Mouse (Mus musculus) 3T3-L1 (cell line): ENCODE results near the gene Cybc1.

ENCODE experiments used
- DNase-seq: peaks from one replicate; pipeline ENCODE4 v3.0.0-alpha.2; 2015; ENCODE audit warnings: low read depth, low spot score

Cybc1 gene

DNA sequence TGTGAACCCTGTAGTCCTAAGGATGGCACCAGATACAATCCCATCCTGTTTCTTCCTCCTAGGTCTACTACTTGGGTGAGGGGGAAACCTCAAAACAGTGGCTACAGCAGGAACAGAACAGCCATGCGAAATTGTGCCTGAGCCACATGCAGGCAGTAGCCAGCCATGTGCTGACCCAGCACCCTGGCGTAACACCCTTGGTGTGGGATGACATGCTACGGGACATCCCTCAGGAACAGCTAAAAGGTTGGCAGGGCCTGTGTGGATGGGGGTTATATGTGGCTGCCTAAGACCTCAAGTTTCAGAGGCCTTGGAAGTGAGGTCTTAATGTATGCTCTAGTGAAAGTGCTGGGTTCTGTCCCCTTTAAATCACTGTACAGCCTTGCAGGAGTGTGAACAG lies 12.3 kb downstream of the Cybc1 start:
- DNase-seq = no peak

DNA sequence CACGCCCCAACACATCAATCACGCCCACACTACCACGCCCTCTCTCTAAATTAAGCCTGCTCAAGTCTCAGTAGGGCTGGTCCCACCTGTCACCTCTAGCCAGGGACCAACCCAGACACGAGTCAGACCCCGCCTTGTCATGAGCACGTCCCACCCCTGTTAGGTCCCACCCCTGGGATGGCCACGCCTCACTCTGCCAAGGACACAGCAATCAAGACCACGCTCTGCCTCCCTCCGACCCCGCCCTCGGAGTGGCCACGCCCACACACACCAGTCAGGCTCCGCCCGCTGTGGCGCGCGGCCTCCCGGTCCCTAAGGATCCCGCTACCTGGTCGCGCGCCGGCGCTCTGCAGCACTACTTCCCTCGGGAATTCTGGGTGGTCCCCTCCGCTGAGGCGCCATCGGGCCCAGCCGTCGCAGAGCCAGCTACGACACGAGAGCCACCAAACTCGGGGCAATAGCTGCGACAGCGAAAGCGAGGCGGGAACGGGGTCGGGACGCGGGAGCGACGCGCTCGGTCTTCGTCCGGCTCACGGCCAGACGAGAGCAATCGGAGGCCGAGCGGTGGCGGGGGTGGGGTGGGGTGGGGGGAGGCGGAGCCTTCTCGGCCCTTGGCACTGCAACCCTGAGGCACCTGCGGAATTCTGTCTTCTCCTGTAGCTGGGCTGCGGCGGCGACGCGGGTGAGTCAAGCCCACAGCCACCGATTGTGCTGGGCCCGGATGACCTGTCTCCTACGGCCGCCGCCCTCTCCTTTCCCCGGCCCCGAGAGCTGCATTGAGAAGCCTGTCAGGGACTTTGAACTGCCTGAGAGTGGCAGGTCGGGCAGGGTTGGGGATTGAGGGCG lies 24.7 kb downstream of the Cybc1 start, which contains the start of the genes Hexdc and Ogfod3:
Hexdc (plus strand) TSS at position 273 of the 846 bp plus-strand sequence.
Ogfod3 (minus strand) TSS at position 551 of the 846 bp plus-strand sequence.
- DNase-seq = peak; percentile 98

DNA sequence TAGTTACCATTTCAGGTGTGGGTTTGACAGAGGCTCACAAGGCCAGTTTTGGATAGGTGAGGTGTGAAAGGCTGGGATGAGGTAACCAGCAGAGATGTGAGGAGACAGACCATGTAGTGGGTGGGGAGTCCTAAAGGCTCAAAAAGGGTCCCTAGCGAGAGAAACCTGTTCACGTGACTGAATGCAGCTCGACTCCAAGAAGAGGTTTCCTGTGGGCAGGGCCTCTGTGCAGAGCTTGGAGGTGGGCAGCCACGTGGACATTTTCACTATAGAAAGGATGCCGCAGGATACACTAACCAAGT lies 25.3 kb downstream of the Cybc1 start:
- DNase-seq = no peak

DNA sequence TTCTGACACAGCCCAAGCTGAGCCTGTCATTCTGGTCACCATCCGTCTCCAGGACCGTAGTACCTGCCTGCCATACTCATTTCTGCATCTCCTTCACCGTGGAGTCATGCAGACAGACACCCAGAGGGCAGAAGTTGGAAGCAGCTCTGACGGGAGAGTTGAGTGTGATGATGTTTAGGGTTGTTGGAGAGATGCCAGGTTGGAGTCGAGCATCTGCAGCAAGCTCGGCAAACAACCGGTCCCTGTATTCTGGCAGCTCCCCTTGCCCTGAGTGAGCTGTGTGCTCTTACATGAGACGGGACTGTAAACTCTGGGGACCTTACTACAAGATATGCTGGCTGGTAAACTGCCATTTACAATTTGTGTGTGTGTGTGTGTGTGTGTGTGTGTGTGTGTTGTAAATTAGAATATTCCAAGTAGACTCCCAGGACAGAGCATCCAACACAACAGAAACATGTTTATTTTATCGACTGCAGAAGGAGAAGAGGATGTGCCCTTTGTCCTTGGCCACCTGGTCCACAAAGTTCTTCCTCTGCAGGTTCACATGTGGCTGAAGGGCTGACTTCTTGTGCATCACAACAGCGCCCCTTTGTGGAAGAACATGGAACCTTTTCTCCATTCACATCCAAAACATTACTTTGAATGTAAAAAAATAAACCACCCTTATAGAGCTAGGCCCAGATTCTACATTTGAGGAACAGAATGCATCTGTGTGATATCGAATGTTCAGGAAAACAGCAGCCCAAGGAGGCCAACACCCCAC lies 27.5 kb downstream of the Cybc1 start:
- DNase-seq = peak; percentile 85

DNA sequence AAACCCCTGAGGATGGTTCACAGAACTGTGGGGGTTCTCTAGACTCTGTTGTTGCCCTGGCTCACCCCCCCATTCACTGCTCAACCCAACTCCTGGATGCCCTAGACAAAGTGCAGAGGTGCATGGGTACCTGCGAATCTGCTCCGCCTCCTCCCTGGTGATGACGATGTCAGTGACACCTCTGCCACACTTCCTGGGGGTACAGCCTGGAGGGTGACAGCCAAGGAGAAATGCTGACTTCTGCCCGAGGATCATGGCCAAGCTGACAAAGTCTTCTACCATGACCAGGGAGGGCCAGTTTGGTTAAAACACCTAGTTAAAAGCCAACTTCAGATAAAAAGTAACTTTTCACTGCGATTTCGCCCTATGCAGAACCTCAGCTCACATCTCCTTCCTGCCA lies 28.3 kb downstream of the Cybc1 start:
- DNase-seq = no peak

DNA sequence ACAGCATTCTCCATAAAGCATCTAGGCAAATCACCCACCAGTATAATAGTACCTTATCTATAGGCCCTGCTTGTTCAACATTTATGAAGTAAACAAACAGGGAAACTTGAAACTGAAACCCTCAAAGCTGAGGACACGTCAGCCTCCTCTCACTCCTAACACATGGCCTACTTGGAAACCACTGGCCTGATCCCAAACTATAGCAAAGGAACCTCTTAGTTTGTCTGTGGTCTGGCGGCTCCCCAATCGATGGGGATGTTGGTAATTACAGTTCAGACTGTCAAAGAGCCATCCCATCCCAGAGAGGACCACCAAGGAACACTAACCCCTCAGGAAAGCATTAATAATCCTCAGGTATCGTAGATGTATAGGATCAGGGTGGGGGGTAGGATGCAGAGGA lies 29.3 kb downstream of the Cybc1 start:
- peak; percentile 59 for DNase-seq

DNA sequence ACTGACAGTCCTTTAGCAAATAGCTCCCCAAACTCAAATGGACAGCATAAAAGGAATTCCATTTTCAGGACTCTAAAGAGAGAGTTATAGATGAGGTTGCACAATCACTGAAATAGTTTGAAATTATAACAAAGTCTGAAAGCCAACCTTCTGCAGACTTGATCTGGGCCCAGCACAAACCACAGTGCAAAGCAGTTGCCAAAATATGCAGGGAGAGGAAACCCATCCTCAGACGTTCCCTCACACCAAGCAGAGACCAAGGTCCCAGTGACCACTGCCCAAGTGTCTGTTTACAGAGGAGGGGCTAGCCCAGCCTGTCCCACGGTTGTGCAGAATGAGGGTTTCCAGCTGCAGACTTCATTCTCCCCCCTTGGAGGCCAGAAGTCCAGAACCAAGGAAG lies 30.5 kb downstream of the Cybc1 start:
- peak; percentile 35 for DNase-seq

DNA sequence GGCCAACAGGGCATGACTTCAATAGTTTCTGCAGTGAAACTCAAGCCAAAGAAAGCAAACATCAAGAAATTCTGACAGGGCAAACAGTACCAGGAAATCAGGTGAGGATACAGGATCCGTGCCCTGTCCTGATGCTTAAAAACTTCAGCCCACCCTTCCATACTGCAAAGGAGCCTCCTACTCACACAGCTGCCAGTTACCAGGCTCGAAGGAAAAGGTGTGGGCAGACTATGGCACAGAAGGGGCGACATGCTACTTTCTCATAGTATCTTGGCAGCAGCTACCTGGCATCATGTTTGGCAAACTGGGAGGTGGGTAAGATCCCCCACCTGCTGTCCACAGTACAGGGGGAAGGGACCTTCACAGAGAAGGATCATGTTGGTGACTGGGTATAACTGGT lies 35.7 kb downstream of the Cybc1 start:
- no peak for DNase-seq

DNA sequence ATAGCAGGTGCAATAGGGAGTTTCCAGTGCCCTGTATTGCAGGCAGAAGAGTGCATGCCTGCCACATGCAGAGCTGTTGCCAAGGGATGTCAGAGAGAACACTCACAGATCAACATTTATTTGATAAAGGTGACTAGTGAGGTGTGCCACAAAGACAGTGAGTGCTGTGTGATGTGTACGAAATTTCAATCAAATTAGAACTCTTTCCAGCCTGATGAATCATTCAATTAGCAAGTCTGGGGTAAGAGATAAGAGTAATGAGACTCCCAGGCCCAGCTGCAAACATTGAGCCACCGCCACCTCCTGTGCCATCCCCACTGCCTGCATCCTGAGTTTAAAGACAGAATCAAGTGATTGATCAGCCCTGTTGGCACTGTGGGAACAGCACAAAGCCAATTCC lies 36.4 kb downstream of the Cybc1 start:
- DNase-seq = no peak

DNA sequence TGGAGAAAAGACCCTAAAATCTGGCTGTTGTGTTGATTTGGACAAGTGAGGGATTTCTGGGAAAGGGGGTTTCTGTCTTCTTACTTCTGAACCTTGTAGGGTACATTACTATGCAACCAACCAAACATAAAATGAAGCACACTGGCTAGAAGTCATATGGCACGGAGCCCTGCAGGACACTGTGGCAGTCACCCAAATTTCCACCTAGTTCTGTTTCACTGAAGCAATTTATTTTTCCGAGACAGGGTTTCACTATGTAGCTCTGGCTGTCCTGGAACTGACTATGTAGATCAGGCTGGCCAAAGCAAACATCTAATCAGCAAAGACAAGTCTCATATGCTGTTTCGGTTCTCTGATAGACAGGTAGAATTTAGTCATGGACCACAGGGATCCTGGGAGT lies 39.4 kb downstream of the Cybc1 start:
- DNase-seq = no peak

DNA sequence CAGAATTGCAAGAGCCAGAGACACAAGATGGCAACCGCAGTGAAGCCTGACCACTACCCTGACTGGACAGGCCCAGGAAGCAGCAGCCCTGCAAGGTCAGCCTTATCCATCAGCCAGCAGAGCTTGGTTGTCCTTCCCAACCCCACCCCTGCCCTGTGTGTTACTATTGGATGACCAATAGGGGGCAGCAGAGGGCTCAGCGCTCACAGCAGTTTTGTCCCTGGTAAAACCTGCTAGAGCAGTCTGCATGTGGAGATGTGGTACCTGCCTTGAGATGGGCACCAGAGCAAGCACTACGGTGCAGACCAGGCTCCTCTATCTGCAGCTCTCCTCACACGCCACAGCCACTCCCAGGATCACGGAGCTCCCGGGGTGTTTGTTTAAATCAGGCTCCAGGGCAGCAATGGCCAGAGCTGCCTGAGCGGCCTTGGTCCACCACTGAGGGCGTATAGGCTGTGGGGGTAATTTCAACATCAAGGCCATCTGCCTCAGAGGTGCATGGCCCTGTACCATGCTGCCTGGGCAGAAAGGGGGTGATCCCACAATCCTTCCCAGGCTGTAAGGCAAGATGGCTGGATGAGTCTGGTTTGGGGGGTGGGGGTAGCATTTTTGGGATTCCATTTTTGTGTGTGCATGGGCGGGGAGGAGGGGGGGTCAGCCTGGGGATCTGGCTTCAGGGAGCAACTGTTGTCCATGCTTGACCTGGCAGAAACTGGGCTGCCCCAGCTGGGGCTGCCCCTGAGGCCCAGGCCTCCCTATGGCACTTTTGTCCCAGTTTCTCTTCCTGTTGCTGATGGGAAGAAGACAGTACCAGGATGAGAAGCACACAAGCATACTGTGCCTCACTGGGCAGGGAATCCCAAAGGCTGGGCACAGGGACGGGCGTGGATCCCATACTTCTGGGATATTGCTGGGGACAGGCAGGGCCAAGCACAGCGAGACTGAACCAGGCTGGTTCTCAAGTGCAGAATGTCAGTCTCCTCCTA lies 52.5 kb downstream of the Cybc1 start:
- peak; percentile 73 for DNase-seq

DNA sequence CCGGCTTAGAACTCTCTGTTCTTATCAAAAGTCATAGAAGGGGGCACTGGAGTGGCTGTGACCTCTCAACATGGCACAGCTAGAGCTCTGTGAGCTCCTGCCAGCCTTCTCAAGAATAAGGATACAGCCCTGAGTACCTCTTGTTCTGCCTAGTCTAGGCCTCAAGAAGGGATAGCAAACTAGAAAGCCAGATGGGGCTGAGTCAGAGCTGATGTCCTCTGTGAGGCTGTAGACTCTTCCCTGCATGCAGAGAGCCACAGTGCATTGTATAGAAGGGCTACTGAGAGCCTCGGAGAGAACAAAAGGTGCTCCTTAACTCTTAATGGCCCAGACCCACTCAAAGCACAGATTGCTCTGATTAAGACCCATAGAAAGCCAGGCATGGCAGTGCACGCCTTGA lies 54.9 kb downstream of the Cybc1 start:
- no peak for DNase-seq

DNA sequence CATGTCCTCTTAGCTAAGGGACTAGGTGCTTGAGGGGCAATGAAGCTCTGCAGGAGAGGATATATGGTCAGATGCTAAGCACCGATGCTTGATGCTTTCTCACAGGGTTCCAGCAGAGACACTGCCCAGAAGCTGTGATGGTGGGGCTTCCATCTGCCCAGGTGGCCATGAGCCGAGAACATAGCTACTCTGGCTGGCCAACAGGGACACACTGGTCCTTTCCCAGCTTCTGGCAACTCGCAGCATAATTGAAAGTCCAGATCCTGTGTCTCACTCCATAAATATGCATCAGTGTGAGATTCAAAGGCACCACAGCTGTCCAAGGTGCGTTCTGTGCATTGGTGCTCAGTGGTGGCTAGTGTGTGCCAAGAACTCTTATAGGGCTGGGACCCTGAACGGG lies 55.9 kb downstream of the Cybc1 start:
- DNase-seq = no peak
